Mouse (Mus musculus) testis, adult 2 months (tissue): Measurements from ENCODE around the gene Mdh2.

Experiments used
- CTCF ChIP-seq: fragments of 200-500 bp; IDR thresholded peaks from 2 replicates; pipeline ENCODE4 v1.5.1; 2012; ENCODE audit warnings: low read depth, mild to moderate bottlenecking, inconsistent platforms, low read length, moderate library complexity; ENCODE audit not compliant: control insufficient read depth, insufficient read depth, insufficient replicate concordance
- POLR2A ChIP-seq: fragments of 200-500 bp; IDR thresholded peaks from 2 replicates; pipeline ENCODE4 v1.6.1; 2012; ENCODE audit warnings: low read depth, mild to moderate bottlenecking, inconsistent platforms, low read length, moderate library complexity; ENCODE audit not compliant: control insufficient read depth

DNA sequence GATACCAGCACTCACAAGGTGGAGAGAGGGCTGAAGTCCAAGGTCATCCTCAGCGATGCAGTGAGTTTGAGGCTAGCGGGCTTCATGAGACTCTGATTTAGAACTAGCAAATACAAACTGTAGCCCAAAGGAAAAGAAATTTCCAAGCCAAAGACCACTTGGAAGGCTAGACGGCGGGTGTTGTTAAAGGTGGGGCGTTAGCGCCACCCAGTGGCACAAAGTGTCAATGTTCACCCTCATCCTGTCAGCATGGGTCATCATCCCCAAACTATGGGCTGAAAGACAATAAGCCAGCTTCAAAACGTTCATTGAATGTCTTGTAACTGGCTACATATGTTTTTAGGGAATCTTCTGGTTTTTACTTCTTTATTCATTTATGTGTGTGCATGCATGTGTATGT, 14.8 kb upstream of the Mdh2 start:
- TF ChIP-seq CTCF (peak; percentile 83; the same call in 1 of the 2 replicates), POLR2A (no peak)
